Mouse (Mus musculus): Measurements from ENCODE around the gene Mob3a. TPM values are rescaled to one million over a fixed set of nuclear protein-coding genes. Genes with fewer than 3 reads are reported as not detected.

Mob3a gene
- total RNA-seq, 2 experiments from 2014 or later = 14.0 TPM

DNA sequence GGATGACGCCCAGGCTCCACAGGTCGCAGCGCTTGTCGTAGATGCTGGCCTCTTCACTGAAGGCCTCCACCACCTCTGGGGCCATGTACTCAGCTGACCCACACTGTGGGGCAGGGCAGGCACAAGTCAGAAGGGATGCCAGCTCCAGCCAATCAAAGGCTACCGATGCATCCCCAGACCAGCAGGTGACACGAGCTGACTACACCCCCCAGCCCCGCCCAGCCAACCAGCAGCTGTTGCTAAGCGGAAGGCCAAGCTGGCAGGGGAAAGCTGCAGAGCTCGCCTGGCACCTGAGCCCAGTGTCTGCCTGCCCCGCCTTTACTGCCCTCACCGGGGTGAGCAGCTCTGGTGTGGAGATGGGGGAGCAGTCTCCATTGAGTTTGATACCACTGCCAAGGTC, 33.2 kb downstream of the Mob3a start:
- DNase-seq (ENCODE audit: low spot score in 2 of 2) = no peak
- intact Hi-C loops (cut with DNase I) = no loop called here

DNA sequence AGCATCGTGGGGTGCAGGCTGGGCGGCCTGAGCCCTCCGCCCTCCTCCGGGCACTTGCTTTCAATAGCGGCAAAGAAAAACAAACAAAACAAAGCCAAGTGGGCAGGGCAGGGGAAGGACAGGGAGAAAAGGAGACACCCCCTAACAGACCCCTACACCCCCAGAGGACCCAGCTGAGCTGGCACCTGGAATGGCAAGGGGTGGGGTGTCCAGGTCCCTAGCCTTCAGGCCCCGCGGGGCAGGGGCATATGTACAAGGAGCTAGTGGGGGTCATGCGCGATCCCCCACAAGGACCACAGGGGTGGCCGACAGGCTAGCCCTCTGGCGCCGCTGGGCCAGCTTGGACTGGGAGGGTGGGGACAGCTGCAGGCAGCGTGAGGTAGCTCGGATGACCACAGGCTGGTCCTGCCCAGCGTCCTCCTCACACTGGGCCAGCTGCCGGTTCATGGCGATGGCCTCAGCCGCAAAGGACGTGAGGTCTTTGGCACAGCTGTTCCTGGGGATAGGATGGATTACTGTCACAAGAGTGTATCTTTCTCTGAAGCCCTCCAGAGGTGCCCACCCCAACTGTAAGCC, 34.9 kb downstream of the Mob3a start:
- no peak for DNase-seq (ENCODE audit: low spot score in 2 of 2)
- intact Hi-C loops (cut with DNase I) = no loop called here

GRCm38 (mm10) chr10:80665981-80666733, 35.6 kb downstream of the Mob3a start:
- no peak for DNase-seq (ENCODE audit: low spot score in 2 of 2)
- intact Hi-C loops (cut with DNase I) = no loop called here

DNA sequence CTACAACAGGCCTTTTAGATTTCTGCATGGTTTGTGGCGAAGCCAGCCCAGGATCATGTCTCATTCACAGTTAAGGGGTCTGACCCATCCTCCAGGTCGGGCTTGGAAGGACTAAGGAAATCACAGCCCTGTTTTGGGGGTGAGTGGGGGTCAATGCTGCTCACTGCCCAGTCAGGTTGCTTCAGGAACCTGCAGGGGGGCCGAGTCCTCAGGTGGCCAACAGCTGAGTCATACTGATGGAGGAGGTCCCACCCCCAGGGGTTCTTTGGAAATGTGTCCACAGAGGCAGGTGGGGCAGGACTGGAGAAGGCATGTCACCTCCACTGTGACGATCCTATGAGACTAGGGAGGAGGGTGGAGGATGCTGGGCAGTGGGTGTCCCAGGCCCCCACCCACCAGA, 36.3 kb downstream of the Mob3a start:
- intact Hi-C loops (cut with DNase I) = no loop called here
- DNase-seq (ENCODE audit: low spot score in 2 of 2) = no peak

DNA sequence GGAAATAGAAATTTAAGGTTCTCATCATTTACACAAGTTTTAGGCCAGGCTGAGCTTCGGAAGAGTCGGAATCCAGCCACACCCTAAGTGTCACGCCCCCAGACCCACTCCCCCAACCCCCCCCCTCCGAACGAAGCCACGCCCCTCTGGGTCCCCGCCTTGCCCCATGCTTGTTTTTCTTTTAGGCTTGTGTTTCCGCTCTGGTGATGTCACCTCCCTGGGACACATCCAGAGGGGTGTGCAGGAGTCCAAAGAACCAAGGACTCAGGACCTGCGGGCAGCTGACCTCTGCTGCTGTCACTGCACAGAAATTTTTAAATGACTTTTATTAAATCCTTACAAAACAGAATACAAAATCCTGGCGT, 36.8 kb downstream of the Mob3a start:
- intact Hi-C loops (cut with DNase I) = no loop called here
- DNase-seq (ENCODE audit: low spot score in 2 of 2) = no peak

DNA sequence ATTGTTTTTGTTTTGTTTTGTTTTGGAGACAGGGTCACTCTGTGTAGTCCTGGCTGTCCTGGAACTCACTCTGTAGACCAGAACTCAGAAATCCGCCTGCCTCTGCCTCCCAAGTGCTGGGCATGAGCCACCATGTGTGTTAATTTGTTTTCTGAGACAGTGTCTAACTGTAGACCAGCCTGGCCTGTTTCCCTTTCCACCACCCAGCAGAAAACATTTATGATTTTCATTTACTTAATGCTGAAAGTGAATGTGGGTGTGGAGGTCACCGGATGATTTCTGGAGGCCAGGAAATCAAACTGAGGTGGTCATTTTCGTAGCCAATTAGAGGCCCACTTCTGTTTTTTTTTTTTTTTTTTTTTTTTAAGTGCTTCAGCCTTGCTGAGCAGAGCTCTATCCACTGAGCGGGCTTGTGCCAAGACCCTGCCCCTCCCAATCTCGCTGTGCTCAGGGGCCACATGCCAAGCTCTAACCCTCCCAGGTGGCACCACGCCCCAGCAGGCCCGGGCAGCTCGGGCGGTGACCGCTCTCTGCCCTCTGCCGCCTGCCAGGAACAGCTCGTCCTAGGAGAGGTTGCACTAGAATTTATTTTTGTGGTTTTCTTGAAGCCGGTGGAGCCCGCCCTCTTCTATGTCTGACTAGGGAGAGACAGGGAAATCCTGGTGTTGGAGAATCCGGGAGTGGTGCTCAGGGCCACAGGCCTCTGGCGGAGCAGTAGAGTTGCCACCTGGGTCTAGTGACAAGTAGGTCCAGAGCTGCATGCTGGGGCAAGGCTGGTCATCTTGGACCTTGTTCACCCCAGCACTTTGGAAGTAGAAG, 37.4 kb downstream of the Mob3a start:
- peak; percentile 46 to 54 for DNase-seq (ENCODE audit: low spot score in 2 of 2)
- intact Hi-C loops (cut with DNase I) = no loop called here

DNA sequence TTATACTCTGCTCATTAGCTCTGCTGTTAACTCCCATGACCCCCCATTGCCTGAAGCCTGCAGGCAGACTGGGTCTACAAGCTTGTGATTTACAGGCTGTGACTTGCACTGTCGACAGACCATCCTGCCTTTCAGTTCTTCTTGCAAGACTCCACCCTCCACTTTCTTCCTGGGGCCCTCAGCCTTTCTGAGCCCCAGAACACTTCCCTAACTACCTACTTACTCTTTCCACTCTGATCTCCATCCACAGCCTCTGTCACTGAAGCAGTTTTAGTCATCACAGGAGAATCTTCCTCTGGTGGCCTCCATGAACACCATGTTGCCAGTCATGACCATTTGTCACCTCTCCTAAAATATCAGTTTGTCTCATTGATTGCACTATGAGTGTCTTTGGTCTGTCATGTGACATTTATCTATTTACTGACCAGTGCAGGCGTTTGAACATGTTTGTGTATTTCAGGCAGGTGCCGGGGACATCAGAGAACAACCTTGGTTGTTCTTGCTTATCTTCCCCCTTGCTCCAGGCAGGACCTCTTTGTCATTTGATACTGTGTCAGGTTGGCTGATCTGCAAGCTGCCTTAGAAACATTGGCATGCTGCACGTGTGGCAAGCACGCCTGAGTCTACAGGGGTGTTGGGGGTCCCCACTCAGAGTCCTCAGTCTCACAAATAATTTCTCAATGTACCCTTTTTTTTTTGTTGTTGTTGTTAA, 38.1 kb downstream of the Mob3a start:
- no peak for DNase-seq (ENCODE audit: low spot score in 2 of 2)
- intact Hi-C loops (cut with DNase I) = no loop called here

DNA sequence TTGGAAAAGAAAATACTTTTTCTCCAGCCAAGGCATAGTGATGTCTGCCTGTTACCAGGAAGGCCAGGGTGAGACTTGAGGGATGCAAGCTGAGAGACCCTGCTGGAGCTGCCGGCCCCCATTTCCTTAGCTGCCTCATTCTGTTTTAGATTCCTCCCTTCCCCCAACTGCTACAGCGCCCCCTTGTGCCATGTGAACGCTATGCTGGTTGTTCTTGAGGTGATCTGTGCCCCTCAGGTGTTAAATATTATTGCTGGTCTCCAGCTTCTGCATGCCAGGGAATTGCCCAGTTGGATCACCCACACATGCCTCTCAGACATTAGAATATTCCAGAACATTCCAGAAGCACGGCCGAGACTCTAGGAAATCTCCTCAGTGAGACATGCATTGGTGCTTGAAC, 40.6 kb downstream of the Mob3a start:
- intact Hi-C loops (cut with DNase I) = no loop called here
- DNase-seq (ENCODE audit: low spot score in 2 of 2) = no peak

GRCm38 (mm10) chr10:80659213-80659612, 42.6 kb downstream of the Mob3a start:
- peak in 1 of 2 experiments; percentile 63 for DNase-seq (ENCODE audit: low spot score in 2 of 2)
- intact Hi-C loops (cut with DNase I) = loop anchor here (5.0 kb wide), 1 partner anchor 43 kb away; the partner anchor contains the start of genes Izumo4 and Mob3a

DNA sequence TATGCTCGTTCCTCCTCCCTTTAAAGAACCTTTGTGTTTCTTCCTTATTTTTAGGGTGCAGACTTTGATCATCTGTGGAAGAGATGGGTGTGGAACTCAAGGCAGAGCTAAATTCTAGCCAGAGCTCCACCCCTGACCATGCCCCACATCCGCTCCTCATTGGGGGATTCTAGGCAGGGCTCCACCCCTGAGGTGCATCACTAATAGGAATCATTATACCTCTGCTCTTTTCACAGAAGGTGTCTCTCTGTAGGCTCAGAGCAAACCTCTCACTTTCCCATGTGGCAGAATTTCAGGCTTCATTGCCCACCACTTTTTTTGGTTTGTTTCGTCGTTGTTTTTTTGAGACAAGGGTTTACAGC, 43.0 kb downstream of the Mob3a start:
- intact Hi-C loops (cut with DNase I) = loop anchor here (5.0 kb wide), 1 partner anchor 43 kb away; the partner anchor contains the start of genes Izumo4 and Mob3a
- no peak for DNase-seq (ENCODE audit: low spot score in 2 of 2)

DNA sequence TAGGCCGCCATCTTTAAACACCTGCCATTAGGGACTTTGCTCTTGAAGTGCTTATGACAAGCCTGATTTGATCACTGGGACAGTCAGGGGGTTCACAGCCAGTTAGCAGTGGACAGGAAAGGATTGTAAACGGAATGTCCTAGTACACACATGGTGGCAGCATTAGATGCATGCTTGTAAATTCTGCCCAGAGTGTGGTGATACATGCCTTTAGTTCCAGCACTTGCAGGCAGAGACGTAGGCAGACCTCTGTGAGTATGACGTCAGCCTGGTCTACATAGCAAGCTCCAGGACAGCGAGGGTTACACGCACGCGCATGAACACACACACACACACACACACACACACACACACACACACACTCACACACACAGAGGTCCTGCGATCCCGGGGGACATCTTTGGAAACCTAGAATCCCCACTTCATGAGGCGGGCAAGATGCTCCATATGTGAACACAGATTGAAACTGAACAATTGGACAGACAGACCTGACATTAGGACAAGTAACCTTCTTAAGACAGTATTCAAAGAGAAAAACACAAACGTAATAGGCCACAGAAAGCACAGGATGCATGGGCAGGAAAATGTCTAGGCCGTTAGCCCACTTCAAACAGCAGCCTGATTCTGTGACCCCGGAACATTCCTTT, 43.5 kb downstream of the Mob3a start:
- intact Hi-C loops (cut with DNase I) = loop anchor here (5.0 kb wide), 1 partner anchor 44 kb away; the partner anchor contains the start of genes Izumo4 and Mob3a
- DNase-seq (ENCODE audit: low spot score in 2 of 2) = no peak

DNA sequence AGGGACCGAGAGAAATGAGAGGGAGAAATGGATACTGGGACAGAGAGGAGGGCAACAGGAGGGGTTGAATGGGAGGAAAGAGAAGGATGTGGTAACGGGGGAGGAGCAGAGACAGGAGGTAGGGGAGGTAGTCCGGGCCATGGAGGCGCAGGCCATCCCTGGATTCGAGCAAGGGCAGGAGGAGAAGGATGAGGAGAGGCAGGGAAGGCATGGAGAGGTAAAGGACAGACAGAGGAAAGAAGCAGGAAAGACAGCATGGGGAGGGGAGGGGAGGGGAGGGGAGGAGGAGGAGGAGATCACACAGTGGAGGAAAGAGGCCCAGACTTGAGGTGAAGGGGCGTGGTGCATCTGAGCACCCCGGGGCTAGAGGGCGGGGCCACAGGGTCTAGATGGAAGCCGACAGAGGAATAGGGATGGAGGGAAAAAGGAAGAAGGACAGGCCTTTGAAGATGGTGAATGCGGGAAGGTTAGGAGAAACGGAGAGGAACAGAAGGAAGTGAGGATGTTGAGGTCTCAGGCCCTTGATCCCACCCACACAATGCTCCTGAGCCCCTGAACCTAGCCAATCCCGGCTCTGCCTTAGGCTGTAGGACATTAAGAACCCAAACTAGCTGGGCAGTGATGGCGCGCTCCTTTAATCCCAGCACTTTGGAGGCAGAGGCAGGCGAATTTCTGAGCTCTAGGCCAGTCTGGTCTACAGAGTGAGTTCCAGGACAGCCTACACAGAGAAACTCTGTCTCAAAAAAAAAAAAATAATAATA, 44.7 kb downstream of the Mob3a start, which contains the start of gene Btbd2:
TSS of gene Btbd2 (minus strand) at position 209 of the 761 bp plus-strand sequence.
- intact Hi-C loops (cut with DNase I) = loop anchor here (2.0 to 5.0 kb wide), 3 partner anchors 20 to 45 kb away; partner anchors contain the start of genes Csnk1g2, Izumo4 and Mob3a
- DNase-seq (ENCODE audit: low spot score in 2 of 2) = no peak

GRCm38 (mm10) chr10:80656130-80656862, 45.5 kb downstream of the Mob3a start:
- intact Hi-C loops (cut with DNase I) = loop anchor here (2.0 to 5.0 kb wide), 3 partner anchors 21 to 46 kb away; partner anchors contain the start of genes Csnk1g2, Izumo4 and Mob3a
- DNase-seq (ENCODE audit: low spot score in 2 of 2) = peak; percentile 90 to 91

DNA sequence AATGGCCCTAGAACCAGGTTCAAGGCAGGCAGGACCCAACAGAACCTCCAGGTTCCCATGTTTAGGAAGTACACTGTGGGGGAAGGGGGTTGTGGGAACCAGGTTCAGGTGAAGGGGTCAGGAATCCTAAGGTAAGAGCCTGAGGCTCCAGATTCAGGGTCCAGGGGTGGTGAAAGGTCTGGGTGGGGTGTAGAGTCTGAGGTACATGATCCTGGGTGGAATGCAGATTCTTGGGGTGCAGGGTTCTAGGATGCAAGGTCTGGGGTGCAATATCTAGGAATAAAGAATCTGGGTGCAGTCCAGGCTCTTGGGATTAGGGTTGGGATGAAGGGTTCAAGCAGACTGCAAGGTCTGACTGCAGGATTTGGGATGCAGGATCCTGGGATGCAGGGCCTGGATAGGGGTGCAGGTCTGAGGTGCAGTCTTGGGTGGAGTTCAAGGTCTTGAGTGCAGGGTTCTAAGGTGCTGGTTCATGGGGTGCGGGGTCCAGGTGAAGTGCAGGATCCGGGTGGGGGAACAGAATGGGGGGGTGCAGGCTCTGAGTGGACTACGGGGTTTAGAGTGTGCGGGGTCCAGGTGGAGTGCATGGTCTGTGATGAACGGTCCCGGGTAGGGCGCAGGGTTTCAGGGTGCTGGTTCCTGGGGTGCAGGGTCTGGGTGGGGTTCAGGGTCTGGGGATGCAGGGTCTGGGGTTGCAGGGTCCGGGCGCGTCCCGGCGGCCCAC, 46.2 kb downstream of the Mob3a start:
- no peak for DNase-seq (ENCODE audit: low spot score in 2 of 2)
- intact Hi-C loops (cut with DNase I) = loop anchor here (2.0 to 5.0 kb wide), 3 partner anchors 21 to 47 kb away; partner anchors contain the start of genes Csnk1g2, Izumo4 and Mob3a

DNA sequence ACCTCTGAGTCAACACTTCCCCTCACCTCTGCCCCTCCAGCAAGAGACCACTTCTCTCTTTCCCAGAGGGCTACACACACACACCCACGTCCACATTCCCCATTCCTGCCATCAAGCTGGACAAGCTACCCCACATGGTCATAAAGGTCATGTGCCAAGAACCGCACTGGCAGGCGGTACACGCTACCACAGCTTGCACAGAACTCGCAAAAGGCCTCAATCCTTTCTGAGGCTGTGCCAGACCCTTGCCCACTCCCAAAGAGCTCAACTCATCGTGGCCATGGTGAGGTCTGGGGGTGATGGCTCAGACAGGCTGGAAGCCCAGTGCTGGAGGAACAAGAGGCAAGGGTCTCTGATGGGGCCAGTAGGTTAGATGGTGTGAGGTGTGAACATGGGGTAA, 46.9 kb downstream of the Mob3a start:
- intact Hi-C loops (cut with DNase I) = loop anchor here (5.0 kb wide), 1 partner anchor 47 kb away; the partner anchor contains the start of genes Izumo4 and Mob3a
- DNase-seq (ENCODE audit: low spot score in 2 of 2) = no peak

DNA sequence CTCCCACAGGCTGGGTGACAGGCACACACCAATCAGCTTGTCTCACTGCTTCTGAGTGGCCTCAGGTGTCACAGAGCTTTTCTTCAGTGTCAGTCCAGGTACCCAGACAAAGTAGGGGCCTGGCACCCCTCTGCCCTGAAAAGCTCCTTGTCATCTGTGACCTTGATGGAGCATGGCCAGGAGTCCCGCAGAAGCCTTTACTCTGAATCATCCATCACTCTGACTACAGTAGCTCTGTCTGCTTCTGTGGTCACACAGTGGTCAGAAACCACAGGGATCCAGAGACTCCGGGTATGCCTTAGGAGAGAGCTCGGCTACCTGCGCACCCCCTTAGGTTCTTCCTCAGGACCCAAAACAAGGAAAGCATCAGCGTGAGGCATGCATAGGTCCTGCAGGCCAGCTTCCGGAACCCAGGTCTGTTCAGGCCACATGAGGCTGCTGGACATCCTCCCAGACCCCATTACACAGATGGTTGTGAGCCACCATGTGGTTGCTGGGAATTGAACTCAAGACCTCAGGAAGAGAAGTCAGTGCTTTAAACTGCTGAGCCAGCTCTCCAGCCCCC, 48.5 kb downstream of the Mob3a start:
- intact Hi-C loops (cut with DNase I) = no loop called here
- DNase-seq (ENCODE audit: low spot score in 2 of 2) = no peak

DNA sequence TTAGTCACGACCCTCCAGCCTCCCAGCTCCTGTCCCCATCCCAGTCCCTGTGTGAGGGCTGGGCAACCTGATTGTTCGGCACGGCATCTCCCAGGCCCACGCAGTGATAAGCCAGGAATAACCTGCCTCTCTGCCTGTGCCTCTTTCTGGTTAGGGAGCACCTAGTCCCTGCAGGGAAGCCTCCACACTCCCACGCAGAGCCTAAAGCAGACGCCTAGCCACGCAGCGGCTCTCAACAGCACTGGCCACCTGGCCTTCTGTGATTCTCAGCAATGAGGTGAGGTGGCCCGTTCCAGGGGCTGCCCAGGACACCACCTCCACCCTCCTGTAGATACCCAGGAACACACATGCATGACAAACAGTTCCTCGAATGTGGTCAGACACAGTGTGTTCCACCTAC, 51.4 kb downstream of the Mob3a start:
- intact Hi-C loops (cut with DNase I) = no loop called here
- DNase-seq (ENCODE audit: low spot score in 2 of 2) = peak; percentile 44 to 49

Measured in left cerebral cortex, postnatal 36 days (tissue).